Mouse (Mus musculus) hindbrain, postnatal 0 days (tissue): ENCODE results near the gene 6030445D17Rik. TPM values are rescaled to one million over a fixed set of nuclear protein-coding genes. Genes with fewer than 3 reads are reported as not detected.
A peak's percentile ranks its signal among the peaks of the same experiment; 100 is the strongest.

Experiments
- ATAC-seq: fragments of 200-750 bp; cut with Nextera tagmentation; 2 replicates; pipeline ENCODE4 v1.8.0; 2017; ENCODE audit warnings: mild to moderate bottlenecking, moderate TSS enrichment, moderate library complexity
- DNase-seq: peaks from one replicate; pipeline ENCODE4 v3.0.0-alpha.2; 2015; ENCODE audit warnings: low spot score
- H3K27ac ChIP-seq: fragments of 300-500 bp; sonication (generic); 2 replicates; pipeline ENCODE4 v1.5.1; 2014; ENCODE audit warnings: mild to moderate bottlenecking
- H3K27me3 ChIP-seq: fragments of 300-500 bp; sonication (generic); 2 replicates; pipeline ENCODE4 v1.6.1; 2014; ENCODE audit warnings: low read length, mixed read lengths; ENCODE audit not compliant: insufficient read depth
- H3K36me3 ChIP-seq: fragments of 300-500 bp; sonication (generic); 2 replicates; pipeline ENCODE4 v1.6.1; 2014; ENCODE audit warnings: low read length, mixed read lengths; ENCODE audit not compliant: insufficient read depth
- H3K4me1 ChIP-seq: fragments of 300-500 bp; sonication (generic); 2 replicates; pipeline ENCODE4 v1.6.1; 2014; ENCODE audit warnings: antibody characterized with exemption, low read length, mixed read lengths; ENCODE audit not compliant: insufficient read depth
- H3K4me2 ChIP-seq: fragments of 300-500 bp; sonication (generic); 2 replicates; pipeline ENCODE4 v1.6.1; 2014; ENCODE audit warnings: low read depth, mild to moderate bottlenecking, low read length, moderate library complexity, mixed read lengths
- H3K4me3 ChIP-seq: fragments of 300-500 bp; sonication (generic); 2 replicates; pipeline ENCODE4 v1.5.1; 2014; ENCODE audit warnings: low read length
- H3K9ac ChIP-seq: fragments of 300-500 bp; sonication (generic); replicated peaks from 2 replicates; pipeline ENCODE4 v1.6.1; 2014; ENCODE audit warnings: mild to moderate bottlenecking, low read length, moderate library complexity, mixed read lengths
- H3K9me3 ChIP-seq: fragments of 300-500 bp; sonication (generic); 2 replicates; pipeline ENCODE4 v1.6.1; 2016; ENCODE audit warnings: low read length, mixed read lengths
- CTCF ChIP-seq: IDR thresholded peaks from 2 replicates; pipeline ENCODE4 v1.5.1; 2016; ENCODE audit warnings: antibody characterized with exemption, control low read depth, low read depth
- WGBS: fragments of 180-500 bp; shearing (Covaris S2); extraction: QIAGEN DNeasy Blood & Tissue Kit; methylation state at CpG from one replicate; pipeline ENCODE4 v1.1.7; 2014; 5-methylcytosine and 5-hydroxymethylcytosine counted together
- polyA plus RNA-seq: library from polyadenylated mRNA; unstranded; fragments of >200 nt; fragmentation: Nextera tagmentation; extraction: Ambion mirVana; gene quantifications from 2 replicates; pipeline ENCODE4 v1.2.1, GENCODE M21; 2015
- total RNA-seq: library from RNA; depleted of rRNA; stranded (reverse); fragments of >200 nt; gene quantifications from 2 replicates; pipeline ENCODE4 v1.2.3, GENCODE M21; 2014

The 6030445D17Rik gene
- total and polyA plus RNA-seq, 2 experiments from 2014 or later = 0.16 to 1.0 TPM

- Histone ChIP-seq H3K4me1 (no peaks in the 10 kb centered on the region), H3K4me2 (no peak overlapping the region), H3K9me3 (no peaks in the 10 kb centered on the region), H3K9ac (no peak overlapping the region), H3K4me3 (no peak overlapping the region), H3K36me3 (no peaks in the 10 kb centered on the region), H3K27me3 (no peaks in the 10 kb centered on the region), H3K27ac (no peak overlapping the region)
- DNase-seq (no peak), ATAC-seq (no peak)
- 88% methylated on average over 5 of the region's 5 CpGs for WGBS
- TF ChIP-seq CTCF = no peak
Observed at GRCm38 (mm10) chr4:136449795-136450194, 12.3 kb upstream of the 6030445D17Rik start.

GRCm38 (mm10) chr4:136450271-136450670, 11.8 kb upstream of the 6030445D17Rik start:
- H3K36me3 ChIP-seq = no peaks in the 10 kb centered on the region
- ATAC-seq = no peak
- no peaks in the 10 kb centered on the region for H3K4me1 ChIP-seq
- H3K9ac ChIP-seq = no peak overlapping the region
- H3K27ac ChIP-seq = no peak overlapping the region
- 75% methylated on average over 4 of the region's 4 CpGs for WGBS
- no peaks in the 10 kb centered on the region for H3K27me3 ChIP-seq
- no peak for TF ChIP-seq CTCF
- H3K4me2 ChIP-seq = no peak overlapping the region
- H3K4me3 ChIP-seq = no peak overlapping the region
- DNase-seq = no peak
- no peaks in the 10 kb centered on the region for H3K9me3 ChIP-seq

GRCm38 (mm10) chr4:136451564-136451963, 10.5 kb upstream of the 6030445D17Rik start:
- ATAC-seq = no peak
- no peaks in the 10 kb centered on the region for H3K36me3 ChIP-seq
- WGBS = 24% methylated on average over 6 of the region's 6 CpGs
- H3K9ac ChIP-seq = no peak overlapping the region
- H3K4me3 ChIP-seq = no peak overlapping the region
- no peak overlapping the region for H3K27ac ChIP-seq
- no peak for DNase-seq
- no peaks in the 10 kb centered on the region for H3K9me3 ChIP-seq
- no peak for TF ChIP-seq CTCF
- no peaks in the 10 kb centered on the region for H3K4me1 ChIP-seq
- H3K4me2 ChIP-seq = no peak overlapping the region
- H3K27me3 ChIP-seq = no peaks in the 10 kb centered on the region

- H3K27ac ChIP-seq = no peak overlapping the region
- TF ChIP-seq CTCF = no peak
- 82% methylated on average over 3 of the region's 3 CpGs for WGBS
- no peaks in the 10 kb centered on the region for H3K36me3 ChIP-seq
- no peak for DNase-seq
- no peaks in the 10 kb centered on the region for H3K4me1 ChIP-seq
- H3K4me2 ChIP-seq = no peak overlapping the region
- no peak overlapping the region for H3K4me3 ChIP-seq
- no peaks in the 10 kb centered on the region for H3K9me3 ChIP-seq
- no peaks in the 10 kb centered on the region for H3K27me3 ChIP-seq
- no peak overlapping the region for H3K9ac ChIP-seq
- ATAC-seq = no peak
Observed at GRCm38 (mm10) chr4:136452286-136452685, 9.8 kb upstream of the 6030445D17Rik start.

- H3K9ac ChIP-seq = no peak overlapping the region
- no peaks in the 10 kb centered on the region for H3K9me3 ChIP-seq
- no peak overlapping the region for H3K4me2 ChIP-seq
- no peak for TF ChIP-seq CTCF
- no peak overlapping the region for H3K27ac ChIP-seq
- no peaks in the 10 kb centered on the region for H3K36me3 ChIP-seq
- 75% methylated on average over 5 of the region's 5 CpGs for whole genome bisulfite sequencing
- H3K4me3 ChIP-seq = no peak overlapping the region
- ATAC-seq (no peak), DNase-seq (no peak)
- no peaks in the 10 kb centered on the region for H3K4me1 ChIP-seq
- H3K27me3 ChIP-seq = no peaks in the 10 kb centered on the region
Observed at GRCm38 (mm10) chr4:136452792-136453191, 9.3 kb upstream of the 6030445D17Rik start.

GRCm38 (mm10) chr4:136454850-136455260, 7.2 kb upstream of the 6030445D17Rik start:
- Histone ChIP-seq H3K9ac (no peak overlapping the region), H3K36me3 (no peaks in the 10 kb centered on the region), H3K4me3 (no peak overlapping the region; the same call in 1 of the 2 replicates), H3K9me3 (no peaks in the 10 kb centered on the region), H3K4me1 (no peaks in the 10 kb centered on the region), H3K4me2 (peak overlapping the region; percentile 39), H3K27me3 (no peaks in the 10 kb centered on the region), H3K27ac (no peak overlapping the region)
- DNase-seq (peak; percentile 88), ATAC-seq (0 out of 2 replicates have a peak, but pooled peaks have one; percentile 24)
- 7% methylated on average over 10 of the region's 10 CpGs for WGBS
- TF ChIP-seq CTCF = peak; percentile 98

- H3K27ac ChIP-seq = no peak overlapping the region
- H3K4me1 ChIP-seq = 0 out of 2 replicates have a peak, but pooled peaks cover under 1% of the 10 kb centered on the region
- H3K9me3 ChIP-seq = no peaks in the 10 kb centered on the region
- 94% methylated on average over 6 of the region's 6 CpGs for WGBS
- ATAC-seq = no peak
- no peaks in the 10 kb centered on the region for H3K36me3 ChIP-seq
- H3K4me3 ChIP-seq = no peak overlapping the region
- peak; percentile 8; the same call in 1 of the 2 replicates for TF ChIP-seq CTCF
- no peak overlapping the region for H3K9ac ChIP-seq
- H3K27me3 ChIP-seq = no peaks in the 10 kb centered on the region
- H3K4me2 ChIP-seq = no peak overlapping the region
- no peak for DNase-seq
Observed at GRCm38 (mm10) chr4:136456516-136457218, 5.4 kb upstream of the 6030445D17Rik start.
